Mouse (Mus musculus): ENCODE measurements around the gene 0610040J01Rik.

0610040J01Rik gene

DNA sequence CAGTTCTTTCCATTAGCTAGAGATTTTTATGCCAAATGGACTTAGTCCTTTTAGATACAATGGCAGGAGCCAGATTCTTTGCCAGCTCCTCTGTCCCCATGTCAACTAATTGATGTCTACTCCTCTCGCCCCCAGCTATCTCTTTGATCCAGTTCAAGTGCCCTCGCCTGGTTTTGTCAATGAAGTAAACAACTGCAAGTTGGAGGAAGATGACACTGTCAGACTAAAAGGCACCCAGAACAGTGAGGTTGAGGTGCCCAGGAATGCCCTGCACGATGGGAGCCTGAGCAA, 85.6 kb downstream of the 0610040J01Rik start:
- no peak for DNase-seq (ENCODE audit: low spot score in 2 of 2)

DNA sequence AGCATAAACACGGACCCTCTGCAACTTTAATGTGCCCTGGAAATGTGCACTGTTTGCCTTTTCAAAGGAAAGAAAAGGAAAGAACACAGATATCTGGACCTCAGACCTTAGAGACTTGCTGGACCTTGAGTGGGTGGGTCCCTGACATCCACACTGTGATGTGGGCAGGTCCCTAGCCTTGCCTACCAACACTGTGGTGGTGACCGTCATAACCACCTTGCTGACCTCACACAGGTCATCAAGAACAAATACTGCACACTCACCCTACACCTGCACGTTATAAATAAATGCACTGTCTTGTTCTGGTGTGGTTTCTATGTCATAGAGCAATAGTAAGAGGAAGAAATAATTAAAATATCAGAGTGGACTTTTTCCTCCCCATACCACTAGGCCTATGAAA, 91.2 kb downstream of the 0610040J01Rik start:
- no peak for DNase-seq (ENCODE audit: low spot score in 2 of 2)

DNA sequence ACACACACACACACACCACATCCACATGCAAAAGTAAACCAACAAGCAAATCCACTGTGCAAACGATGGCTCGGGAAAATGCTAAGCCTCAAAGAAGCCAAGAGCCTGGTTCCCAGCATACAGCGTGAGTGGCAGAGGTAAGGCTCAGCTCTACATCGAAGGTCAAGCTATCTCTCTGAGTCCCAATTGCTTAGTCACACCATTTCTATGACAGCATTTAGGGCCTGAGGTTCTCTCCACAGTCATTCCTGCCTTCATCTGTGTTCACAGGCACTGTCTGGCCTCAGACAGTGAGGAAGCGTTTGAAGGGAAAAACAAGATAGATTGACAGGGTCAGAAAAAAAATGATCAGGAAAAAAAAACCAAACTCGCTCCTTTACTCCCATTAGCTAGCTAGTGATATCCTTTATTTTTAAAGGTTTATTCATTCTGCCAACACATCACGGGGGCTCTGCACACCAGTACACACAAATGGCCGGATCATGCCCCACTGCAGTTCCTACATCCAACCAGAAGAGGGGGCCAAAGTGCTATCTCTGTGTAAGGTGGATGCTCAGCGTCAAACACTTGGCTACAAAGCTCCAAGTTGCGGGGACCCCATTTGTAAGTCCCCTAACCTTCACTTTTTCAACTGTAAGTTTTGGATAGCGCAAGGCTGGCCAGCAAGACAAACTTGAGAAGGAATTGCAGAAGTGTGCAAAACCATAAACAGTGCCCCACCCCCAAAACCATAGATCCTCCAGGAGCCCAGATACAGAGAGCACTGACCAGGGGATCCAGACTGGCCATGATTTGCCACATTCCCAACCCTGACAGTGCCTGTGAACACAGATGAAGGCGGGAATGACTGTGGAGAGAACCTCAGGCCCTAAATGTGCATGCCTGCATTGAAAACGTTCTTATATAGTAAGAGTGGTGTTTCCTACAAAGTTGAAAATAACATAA, 94.3 kb downstream of the 0610040J01Rik start:
- DNase-seq (ENCODE audit: low spot score in 2 of 2) = peak; percentile 67 to 77

DNA sequence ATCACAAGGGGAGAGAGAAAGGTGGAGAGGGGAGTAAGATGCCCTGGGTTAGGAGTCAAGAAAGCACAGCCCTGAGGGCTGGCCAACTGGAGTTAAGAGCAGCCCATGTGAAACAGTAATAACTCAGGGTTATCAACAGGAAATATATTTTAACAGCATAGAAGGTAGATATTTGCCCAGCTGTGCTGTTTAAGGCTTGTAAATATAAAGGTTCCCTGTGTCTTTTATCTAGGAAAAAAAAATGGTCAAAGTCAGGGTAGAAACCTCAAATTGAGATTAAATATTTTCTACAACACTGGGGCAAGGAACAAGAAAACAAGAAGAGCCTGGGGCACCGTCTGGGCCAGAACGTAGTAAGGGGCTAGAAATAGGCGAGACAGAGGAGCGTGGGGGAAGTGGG, 95.3 kb downstream of the 0610040J01Rik start:
- DNase-seq (ENCODE audit: low spot score in 2 of 2) = no peak

- DNase-seq (ENCODE audit: low spot score in 2 of 2) = no peak
These were observed 98.2 kb downstream of the 0610040J01Rik start for GRCm38 (mm10) chr5:63910171-63910960.

DNA sequence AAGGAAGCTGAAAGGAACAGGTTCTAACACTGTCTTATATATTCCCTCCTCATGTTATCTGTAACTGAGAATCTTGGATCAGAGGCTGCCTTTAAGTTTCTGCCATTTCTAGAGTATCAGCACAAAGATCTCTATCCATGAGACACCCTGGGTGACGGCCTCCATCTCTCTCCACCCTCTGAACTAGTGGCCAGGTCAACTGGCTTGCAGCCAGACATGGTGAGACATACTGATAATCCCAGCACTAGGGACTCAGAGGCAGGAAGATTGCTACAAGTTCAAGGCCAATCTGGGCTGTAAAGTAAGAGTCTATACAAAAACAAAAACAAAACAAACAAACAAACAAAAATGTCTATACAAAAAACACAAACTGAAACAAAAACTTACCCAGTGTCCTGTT, 102.7 kb downstream of the 0610040J01Rik start:
- DNase-seq (ENCODE audit: low spot score in 2 of 2) = no peak

GRCm38 (mm10) chr5:63916457-63917139, 104.4 kb downstream of the 0610040J01Rik start:
- no peak for DNase-seq (ENCODE audit: low spot score in 2 of 2)

DNA sequence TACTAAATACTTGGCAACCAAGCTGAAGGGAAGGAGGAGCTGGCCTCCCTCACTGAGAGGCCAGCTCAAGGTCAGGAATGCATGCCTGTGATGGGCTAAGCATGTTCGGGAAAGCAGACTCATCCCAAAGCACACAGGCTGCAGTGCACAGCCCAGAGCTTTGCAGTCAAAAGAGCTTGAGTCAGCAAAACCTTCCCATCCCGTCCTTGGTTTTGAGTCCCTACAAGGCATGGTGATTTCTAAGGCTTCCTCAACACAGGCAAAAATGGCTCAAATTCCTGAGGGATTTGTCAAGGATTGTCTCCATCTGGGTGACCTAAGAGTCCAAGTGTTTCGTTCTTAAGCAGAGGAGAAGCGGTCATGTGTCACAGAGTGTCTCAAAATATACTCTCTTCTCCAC, 106.0 kb downstream of the 0610040J01Rik start:
- DNase-seq (ENCODE audit: low spot score in 2 of 2) = no peak

DNA sequence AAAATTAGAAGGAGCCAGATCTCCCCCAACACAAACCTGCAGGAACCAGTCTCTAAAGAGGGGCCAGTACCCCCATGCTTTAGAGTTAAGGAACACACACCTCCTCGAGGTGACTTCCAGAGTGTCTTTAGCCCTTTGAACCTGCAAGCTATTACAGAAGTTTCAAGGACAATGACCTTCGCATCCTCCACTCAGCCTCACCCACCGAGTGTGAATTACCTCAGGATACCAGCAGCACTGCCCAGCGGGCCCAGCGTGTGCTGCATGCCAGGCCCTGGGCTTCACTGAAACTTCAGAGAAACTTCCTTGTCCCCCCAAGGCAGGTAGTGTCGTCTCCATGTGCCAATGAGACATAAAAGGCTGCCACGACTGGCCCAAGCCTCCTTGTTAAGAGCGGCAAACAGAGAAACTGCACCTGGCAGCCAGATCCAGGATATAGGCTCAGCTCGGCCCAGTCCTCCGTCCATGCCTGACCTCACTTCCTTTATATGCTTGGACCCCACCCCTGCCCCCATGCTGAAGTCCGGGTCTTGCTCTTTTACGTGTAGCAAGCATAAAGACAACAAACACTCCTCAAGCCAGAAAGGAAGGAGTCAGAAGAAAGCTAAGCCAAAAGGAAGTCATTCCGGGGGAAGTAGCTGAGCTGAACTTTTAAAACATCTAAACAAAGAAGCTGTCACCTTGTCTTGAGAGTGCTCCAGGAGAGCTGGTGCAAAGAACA, 111.3 kb downstream of the 0610040J01Rik start:
- DNase-seq (ENCODE audit: low spot score in 2 of 2) = no peak

DNA sequence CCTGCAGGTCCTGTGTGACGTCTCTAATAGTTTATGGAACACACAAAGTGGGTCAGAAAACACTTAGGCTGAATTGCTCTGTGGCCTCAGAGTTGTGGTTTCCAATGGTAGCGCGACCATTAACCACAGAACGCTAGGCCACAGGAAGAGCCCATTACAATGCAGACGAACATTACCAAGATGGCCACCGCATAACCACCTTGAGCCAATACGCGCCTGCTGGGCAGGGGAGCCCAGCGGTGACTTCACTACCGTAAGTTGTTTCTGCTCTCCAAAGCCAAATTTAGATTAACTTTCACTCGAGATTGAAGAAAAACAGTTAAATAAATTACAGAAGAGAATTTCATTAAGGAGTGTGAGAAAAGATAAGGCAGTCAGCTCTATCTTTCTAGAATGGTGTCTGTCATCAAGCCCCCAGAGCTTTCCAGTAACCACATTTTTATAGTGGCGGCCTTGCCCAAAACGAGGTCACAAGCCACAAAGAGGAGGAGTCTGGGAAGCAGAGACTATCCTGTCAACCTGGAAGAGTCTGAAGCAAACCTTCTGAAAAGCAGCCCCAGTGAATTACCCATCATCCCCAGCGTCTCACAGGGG, 113.0 kb downstream of the 0610040J01Rik start:
- DNase-seq (ENCODE audit: low spot score in 2 of 2) = no peak

DNA sequence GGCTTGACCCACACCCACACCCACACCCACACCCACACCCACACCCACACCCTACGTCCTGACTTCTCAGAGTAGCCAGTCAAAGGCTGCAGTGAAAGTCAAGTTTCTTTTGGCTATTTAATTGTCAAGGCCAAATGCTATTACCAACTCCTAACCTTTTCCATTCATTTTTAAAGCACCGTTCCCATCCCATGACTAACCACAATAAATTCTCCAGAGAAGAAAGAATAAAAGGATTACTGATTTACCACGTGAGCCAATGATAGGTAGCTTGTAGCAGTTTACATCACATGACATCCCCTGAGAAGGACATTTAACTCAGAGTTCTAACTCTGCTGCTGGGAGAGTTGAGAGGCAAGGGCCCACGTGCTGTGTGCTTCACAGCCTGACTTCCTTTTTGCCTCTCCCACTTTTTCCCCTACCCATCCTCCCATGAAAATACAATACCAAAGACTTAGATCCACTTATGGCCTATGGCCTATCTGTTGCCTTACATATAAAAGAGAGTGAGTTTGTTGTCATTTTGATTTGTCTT, 118.7 kb downstream of the 0610040J01Rik start:
- no peak for DNase-seq (ENCODE audit: low spot score in 2 of 2)

DNA sequence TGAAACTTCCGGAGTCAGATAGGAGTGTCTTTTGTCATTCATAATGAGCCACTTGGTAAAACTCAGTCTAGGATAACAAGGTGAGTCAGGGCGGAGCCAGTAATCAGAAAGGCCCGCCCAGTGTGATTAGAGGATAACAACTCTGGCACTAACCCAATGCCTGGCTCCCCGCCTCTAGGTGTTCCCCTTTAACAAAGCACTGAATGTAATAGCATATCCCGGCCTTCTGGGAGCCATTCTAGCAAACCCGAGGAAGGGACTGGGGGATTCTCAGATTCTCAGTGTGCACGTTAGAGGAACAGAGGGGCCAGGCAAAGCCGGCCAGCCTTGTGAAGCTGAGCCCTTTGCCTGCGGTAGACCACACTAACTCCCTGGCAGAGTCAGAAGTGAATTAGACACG, 120.7 kb downstream of the 0610040J01Rik start:
- no peak for DNase-seq (ENCODE audit: low spot score in 2 of 2)

GRCm38 (mm10) chr5:63935581-63935980, 123.4 kb downstream of the 0610040J01Rik start:
- DNase-seq (ENCODE audit: low spot score in 2 of 2) = no peak

GRCm38 (mm10) chr5:63936740-63937139, 124.6 kb downstream of the 0610040J01Rik start:
- DNase-seq (ENCODE audit: low spot score in 2 of 2) = peak in 1 of 2 experiments; percentile 3

DNA sequence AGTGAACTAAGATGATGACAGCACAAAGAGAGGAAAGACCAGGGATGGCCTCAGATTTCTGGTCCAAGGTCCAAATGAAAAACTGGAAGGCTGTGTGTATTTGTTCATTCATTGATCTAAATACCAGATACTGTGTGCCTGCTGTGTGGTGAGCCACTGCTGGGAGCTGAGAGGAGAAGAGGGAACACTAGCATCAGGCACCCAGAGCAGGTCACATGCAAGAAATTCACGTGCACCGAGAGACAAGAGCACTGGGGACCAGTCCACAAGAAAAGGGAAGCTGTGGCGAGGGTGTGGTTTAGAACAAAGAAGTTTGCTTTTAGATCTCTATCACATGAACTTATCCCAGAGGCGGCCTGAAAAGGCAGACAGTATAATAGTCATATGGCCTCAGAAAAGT, 126.4 kb downstream of the 0610040J01Rik start:
- DNase-seq (ENCODE audit: low spot score in 2 of 2) = peak; percentile 72 to 78

- DNase-seq (ENCODE audit: low spot score in 2 of 2) = no peak
These were observed 129.7 kb downstream of the 0610040J01Rik start for GRCm38 (mm10) chr5:63941891-63942290.

DNA sequence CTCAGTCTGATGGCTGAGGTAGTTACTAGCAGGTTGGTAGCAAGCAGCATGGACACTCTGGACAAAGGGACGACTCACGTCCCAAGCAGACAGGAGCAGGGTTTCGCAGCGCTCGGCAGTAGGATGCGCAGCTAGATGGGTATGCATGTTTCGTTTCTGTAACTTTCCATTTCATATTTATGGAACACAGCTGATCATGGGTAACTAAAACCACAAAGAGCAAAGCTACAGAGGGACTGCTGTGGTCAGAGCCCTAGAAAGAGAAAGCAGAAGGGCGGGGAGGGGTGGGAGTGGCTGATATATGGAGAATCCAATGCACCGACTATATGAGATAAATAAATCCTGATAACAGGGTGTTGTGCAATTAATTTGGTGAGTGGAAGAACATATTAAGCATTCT, 131.1 kb downstream of the 0610040J01Rik start:
- peak; percentile 20 to 21 for DNase-seq (ENCODE audit: low spot score in 2 of 2)

DNA sequence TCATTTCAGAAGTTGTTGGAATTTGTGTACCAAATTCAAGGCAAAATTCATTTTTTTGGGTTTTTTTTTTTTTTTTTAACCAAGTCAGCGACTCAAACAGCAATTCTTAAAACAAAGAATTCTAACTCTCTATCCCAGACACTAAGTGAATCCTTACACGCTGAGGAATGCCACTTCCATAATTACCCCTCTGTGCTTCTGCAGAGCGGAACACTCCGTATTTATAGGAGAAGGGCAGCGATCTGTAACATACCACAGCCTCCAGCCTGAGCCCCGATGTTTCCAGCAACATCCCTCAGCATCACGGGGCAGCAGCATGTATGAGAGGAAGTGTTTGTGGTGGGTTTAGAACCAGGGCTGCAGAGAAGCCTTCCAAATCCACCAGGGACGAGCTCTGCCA, 135.4 kb downstream of the 0610040J01Rik start:
- DNase-seq (ENCODE audit: low spot score in 2 of 2) = no peak

DNA sequence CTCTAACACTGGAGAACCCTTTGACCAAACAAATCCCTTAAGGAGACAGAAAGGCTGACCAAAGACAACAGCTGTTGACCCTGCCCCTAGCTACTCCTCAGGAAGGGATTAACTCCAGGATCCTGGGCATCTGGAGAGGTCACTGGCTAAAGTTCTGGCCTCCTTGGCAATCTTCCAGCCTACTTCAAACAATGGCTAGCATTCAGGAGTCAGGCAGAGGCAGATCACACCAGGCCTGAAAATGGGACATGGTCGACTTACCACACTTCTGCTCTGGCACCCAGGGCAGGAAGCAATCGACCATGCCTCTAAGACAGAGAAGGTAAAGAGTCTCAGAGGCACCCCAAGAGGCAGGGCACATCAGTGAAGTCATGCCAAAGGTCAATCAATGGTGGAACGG, 137.0 kb downstream of the 0610040J01Rik start:
- DNase-seq (ENCODE audit: low spot score in 2 of 2) = peak in 1 of 2 experiments; percentile 27

Data from spleen, postnatal 36 days (tissue).